Mouse (Mus musculus): ENCODE data around the gene Krtap1-5.

- no peak for TF ChIP-seq POLR2A (IDR thresholded peaks at IDR 0.05; ENCODE audit: borderline replicate concordance, extremely low read depth, insufficient read depth, insufficient read length, poor library complexity, severe bottlenecking)
- TF ChIP-seq CTCF (IDR thresholded peaks at IDR 0.05; ENCODE audit: borderline replicate concordance, extremely low read depth, insufficient read depth, insufficient read length): no peak
Measured at GRCm38 (mm10) chr11:99562580-99562979, 18.2 kb downstream of the Krtap1-5 start.
